Mouse (Mus musculus) stomach, postnatal 0 days (tissue): Measurements from ENCODE around the gene Clec4f. TPM values are rescaled to one million over a fixed set of nuclear protein-coding genes. Genes with fewer than 3 reads are reported as not detected.

ENCODE experiments used
- ATAC-seq: fragments of 200-750 bp; cut with Nextera tagmentation; 2 replicates; pipeline ENCODE4 v1.8.0; 2017; ENCODE audit not compliant: low FRiP score, low TSS enrichment
- DNase-seq: peaks from one replicate; pipeline ENCODE4 v3.0.0-alpha.2; 2016; ENCODE audit warnings: low spot score
- H3K27ac ChIP-seq: fragments of 300-500 bp; sonication (generic); replicated peaks from 2 replicates; pipeline ENCODE4 v1.5.1; 2014; ENCODE audit warnings: mild to moderate bottlenecking, control low read depth
- H3K27me3 ChIP-seq: fragments of 300-500 bp; sonication (generic); 2 replicates; pipeline ENCODE4 v1.6.1; 2014; ENCODE audit warnings: low read length; ENCODE audit not compliant: control insufficient read depth, insufficient read depth
- H3K36me3 ChIP-seq: fragments of 300-500 bp; sonication (generic); 2 replicates; pipeline ENCODE4 v1.6.1; 2014; ENCODE audit warnings: low read length, mixed read lengths; ENCODE audit not compliant: control insufficient read depth, insufficient read depth
- H3K4me1 ChIP-seq: fragments of 300-500 bp; sonication (generic); replicated peaks from 2 replicates; pipeline ENCODE4 v1.6.1; 2014; ENCODE audit warnings: antibody characterized with exemption; ENCODE audit not compliant: control insufficient read depth, insufficient read depth
- H3K4me2 ChIP-seq: fragments of 300-500 bp; sonication (generic); replicated peaks from 2 replicates; pipeline ENCODE4 v1.6.1; 2014; ENCODE audit warnings: low read depth, mild to moderate bottlenecking, control low read depth, moderate library complexity
- H3K4me3 ChIP-seq: fragments of 300-500 bp; sonication (generic); 2 replicates; pipeline ENCODE4 v1.5.1; 2014; ENCODE audit warnings: low read depth, low read length, control low read depth
- H3K9ac ChIP-seq: fragments of 300-500 bp; sonication (generic); 2 replicates; pipeline ENCODE4 v1.6.1; 2014; ENCODE audit warnings: mild to moderate bottlenecking, low read length, control low read depth, mixed read lengths
- H3K9me3 ChIP-seq: fragments of 300-500 bp; sonication (generic); 2 replicates; pipeline ENCODE4 v1.6.1; 2016; ENCODE audit warnings: low read length; ENCODE audit not compliant: control insufficient read depth
- CTCF ChIP-seq: IDR thresholded peaks from 2 replicates; pipeline ENCODE4 v1.5.1; 2016; ENCODE audit warnings: antibody characterized with exemption, low read depth, mild to moderate bottlenecking, moderate library complexity
- EP300 ChIP-seq: optimal IDR thresholded peaks from 2 replicates; pipeline ENCODE3; 2016; ENCODE audit warnings: antibody characterized with exemption
- WGBS: fragments of 180-500 bp; shearing (Covaris S2); extraction: QIAGEN DNeasy Blood & Tissue Kit; methylation state at CpG from one replicate; pipeline ENCODE4 v1.1.7; 2014; 5-methylcytosine and 5-hydroxymethylcytosine counted together
- polyA plus RNA-seq: library from polyadenylated mRNA; unstranded; fragments of >200 nt; fragmentation: Nextera tagmentation; extraction: Ambion mirVana; gene quantifications from 2 replicates; pipeline ENCODE4 v1.2.1, GENCODE M21; 2015

Clec4f gene
- polyA plus RNA-seq, 1 experiment from 2014 or later = 0.11 TPM

DNA sequence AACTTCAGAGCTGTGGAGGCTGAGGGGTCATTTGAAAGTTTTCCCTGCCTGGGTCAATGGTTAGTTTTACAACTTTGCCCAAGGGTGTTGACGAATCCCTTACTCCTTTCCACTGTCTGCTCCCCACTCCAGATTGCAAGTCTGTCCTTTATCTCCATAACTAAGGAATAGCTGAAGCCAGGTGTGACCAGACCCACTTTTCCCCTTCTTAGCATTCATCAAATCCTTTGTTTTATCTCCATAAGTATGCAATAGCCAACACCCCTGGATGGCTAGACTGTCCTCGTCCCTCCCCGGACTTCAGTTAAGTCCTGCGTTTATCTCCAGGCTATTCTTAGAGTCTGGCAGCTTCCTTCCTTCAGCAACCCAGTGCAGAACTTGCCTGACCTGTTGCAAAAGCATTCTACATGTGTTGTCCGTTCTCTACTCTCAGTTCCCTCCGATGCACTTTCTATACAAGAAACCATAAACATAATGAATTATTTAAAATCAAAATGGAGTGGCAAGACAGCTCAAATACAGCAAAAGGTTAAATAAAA lies 56.3 kb downstream of the Clec4f start:
- Histone ChIP-seq H3K9me3 (no peaks in the 10 kb centered on the region), H3K4me2 (no peak overlapping the region), H3K36me3 (no peaks in the 10 kb centered on the region), H3K4me3 (no peak overlapping the region), H3K27ac (no peak overlapping the region), H3K4me1 (no peaks in the 10 kb centered on the region), H3K27me3 (no peaks in the 10 kb centered on the region), H3K9ac (no peak overlapping the region)
- no peak for TF ChIP-seq EP300
- no peak for TF ChIP-seq CTCF
- no peak for DNase-seq
- ATAC-seq = no peak
- 51% methylated on average over 6 of the region's 6 CpGs for WGBS

DNA sequence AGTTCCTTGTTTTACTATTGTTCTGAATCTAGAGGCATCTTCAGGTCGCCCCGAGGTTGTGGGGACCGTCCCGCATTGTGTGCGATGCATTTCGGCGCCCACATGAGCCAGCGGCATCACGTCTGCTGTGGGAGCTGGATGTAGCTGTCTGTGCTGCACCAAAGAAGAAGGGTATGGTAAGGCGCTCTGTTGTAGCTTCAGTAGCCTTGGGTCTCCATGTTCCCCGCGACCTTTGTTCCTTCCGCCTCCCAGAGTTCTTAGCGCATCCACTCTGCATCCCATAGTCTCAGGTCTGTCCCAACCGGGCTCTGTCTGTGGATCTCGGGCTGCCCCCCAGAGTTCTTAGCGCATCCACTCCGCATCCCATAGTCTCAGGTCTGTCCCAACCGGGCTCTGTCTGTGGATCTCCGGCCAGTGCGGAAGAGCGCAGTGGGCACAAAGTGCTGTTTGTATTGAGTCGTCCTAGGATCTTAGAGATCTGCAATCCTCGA lies 56.9 kb downstream of the Clec4f start:
- Histone ChIP-seq H3K27ac (no peak overlapping the region), H3K4me3 (no peak overlapping the region), H3K27me3 (no peaks in the 10 kb centered on the region), H3K4me2 (peak overlapping the region; percentile 40), H3K4me1 (no peaks in the 10 kb centered on the region), H3K36me3 (no peaks in the 10 kb centered on the region), H3K9me3 (no peaks in the 10 kb centered on the region), H3K9ac (peak overlapping the region; percentile 8; the same call in 1 of the 2 replicates)
- WGBS = 35% methylated on average over 24 of the region's 24 CpGs
- no peak for TF ChIP-seq CTCF
- no peak for TF ChIP-seq EP300
- ATAC-seq (peak; percentile 26; the same call in 1 of the 2 replicates), DNase-seq (no peak)

DNA sequence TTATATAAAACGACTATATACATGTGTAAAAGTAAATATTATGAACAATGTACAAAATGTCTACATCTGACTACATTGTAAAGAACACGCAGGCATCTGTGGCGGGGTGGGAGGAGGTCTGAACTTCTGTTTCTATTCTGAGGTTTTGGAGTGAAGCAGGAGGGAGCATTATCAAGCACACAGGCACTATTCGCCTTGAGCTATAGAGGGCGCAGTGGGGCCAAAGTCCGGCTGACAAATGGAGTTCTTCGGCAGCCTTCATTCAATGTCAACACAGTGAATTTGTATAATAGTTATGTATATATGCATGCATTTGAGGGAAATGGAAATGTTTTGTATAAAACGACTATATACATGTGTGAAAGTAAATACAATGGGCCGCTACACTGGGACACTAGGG lies 57.3 kb downstream of the Clec4f start:
- H3K4me1 ChIP-seq = no peaks in the 10 kb centered on the region
- H3K4me2 ChIP-seq = peak overlapping the region; percentile 40
- no peaks in the 10 kb centered on the region for H3K27me3 ChIP-seq
- H3K36me3 ChIP-seq = no peaks in the 10 kb centered on the region
- H3K27ac ChIP-seq = no peak overlapping the region
- WGBS = 7% methylated on average over 9 of the region's 9 CpGs
- H3K9me3 ChIP-seq = no peaks in the 10 kb centered on the region
- DNase-seq = peak; percentile 69
- H3K9ac ChIP-seq = no peak overlapping the region
- ATAC-seq = no peak; the same call in 1 of the 2 replicates
- no peak overlapping the region for H3K4me3 ChIP-seq
- TF ChIP-seq EP300 (no peak), CTCF (peak; percentile 69)

DNA sequence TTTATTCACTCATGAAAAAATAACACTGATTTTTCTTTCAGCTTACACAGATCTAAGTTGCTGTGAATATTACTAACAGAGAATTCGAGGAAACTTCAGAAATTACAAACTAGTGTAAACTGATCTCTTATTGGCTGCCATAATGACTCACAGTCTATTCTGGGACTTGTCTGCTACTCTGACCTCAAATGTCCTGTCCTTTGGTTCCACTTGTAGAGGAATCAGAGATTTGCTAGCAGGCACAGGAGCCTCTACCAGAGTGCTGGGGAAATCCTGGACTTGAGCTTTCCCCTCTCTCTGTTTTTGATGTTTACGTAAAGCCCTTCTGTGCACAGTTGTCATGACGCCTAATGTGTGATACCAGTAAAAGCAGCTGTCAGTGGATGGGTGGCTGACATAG lies 58.0 kb downstream of the Clec4f start:
- no peaks in the 10 kb centered on the region for H3K4me1 ChIP-seq
- H3K9me3 ChIP-seq = no peaks in the 10 kb centered on the region
- ATAC-seq (no peak), DNase-seq (no peak)
- H3K36me3 ChIP-seq = no peaks in the 10 kb centered on the region
- H3K9ac ChIP-seq = no peak overlapping the region
- no peak for TF ChIP-seq CTCF
- no peak for TF ChIP-seq EP300
- no peaks in the 10 kb centered on the region for H3K27me3 ChIP-seq
- H3K4me3 ChIP-seq = no peak overlapping the region
- WGBS = 30% methylated on average over 3 of the region's 3 CpGs
- no peak overlapping the region for H3K27ac ChIP-seq
- no peak overlapping the region for H3K4me2 ChIP-seq

DNA sequence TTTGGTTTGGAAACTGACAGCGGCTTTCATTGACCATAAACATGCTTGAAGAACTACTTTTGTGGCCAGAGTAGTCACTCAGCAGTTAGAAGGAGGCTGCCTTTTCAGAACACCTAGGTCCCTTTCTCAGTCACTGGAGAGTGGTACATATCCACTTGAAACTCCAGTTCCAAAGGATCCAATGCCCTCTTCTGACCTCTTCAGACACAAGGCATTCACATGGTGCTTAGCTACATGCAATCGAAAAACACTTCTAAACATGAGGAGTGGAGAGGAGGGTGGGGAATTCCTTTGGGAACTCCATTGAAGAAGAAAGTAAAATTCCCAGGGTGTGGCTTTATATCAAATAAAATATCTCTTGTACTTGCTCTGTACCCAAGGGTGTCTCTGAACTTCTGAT lies 61.0 kb downstream of the Clec4f start:
- DNase-seq (no peak), ATAC-seq (no peak)
- H3K27me3 ChIP-seq = no peaks in the 10 kb centered on the region
- no peak overlapping the region for H3K4me2 ChIP-seq
- 90% methylated on average over 2 of the region's 2 CpGs for WGBS
- H3K4me3 ChIP-seq = no peak overlapping the region
- no peaks in the 10 kb centered on the region for H3K9me3 ChIP-seq
- H3K9ac ChIP-seq = no peak overlapping the region
- TF ChIP-seq CTCF (no peak), EP300 (no peak)
- no peaks in the 10 kb centered on the region for H3K4me1 ChIP-seq
- H3K36me3 ChIP-seq = no peaks in the 10 kb centered on the region
- H3K27ac ChIP-seq = no peak overlapping the region

Other genes starting within 250 kb of the Clec4f start
- 21.4 and 22.7 TPM in 2 replicates for gene Tet3, start 197.1 kb downstream of the Clec4f start, polyA plus RNA-seq
- gene Dguok, start 149.2 kb downstream of the Clec4f start, polyA plus RNA-seq = 44.2 and 45.8 TPM in 2 replicates
- 2,872 and 3,802 TPM in 2 replicates for gene Actg2, start 119.9 kb downstream of the Clec4f start, polyA plus RNA-seq
- 26.4 and 26.9 TPM in 2 replicates for gene Stambp, start 83.5 kb downstream of the Clec4f start, polyA plus RNA-seq
- not detected in 2 replicates for gene Cd207, start 21.7 kb upstream of the Clec4f start, polyA plus RNA-seq
- gene Vax2, start 55.1 kb upstream of the Clec4f start, polyA plus RNA-seq = 0.07 TPM in 1 of 2 replicates, not detected in the other
- gene Atp6v1b1, start 86.8 kb upstream of the Clec4f start, polyA plus RNA-seq = 0.08 and 0.30 TPM in 2 replicates
- gene Ankrd53, start 106.5 kb upstream of the Clec4f start, polyA plus RNA-seq = not detected in 2 replicates
- 71.7 and 74.7 TPM in 2 replicates for gene Tex261, start 119.6 kb upstream of the Clec4f start, polyA plus RNA-seq
- gene Nagk, start 138.8 kb upstream of the Clec4f start, polyA plus RNA-seq = 70.8 and 73.3 TPM in 2 replicates
- 7.1 and 9.1 TPM in 2 replicates for gene Paip2b, start 175.6 kb upstream of the Clec4f start, polyA plus RNA-seq
- 19.9 and 21.1 TPM in 2 replicates for gene Zfp638, start 210.9 kb upstream of the Clec4f start, polyA plus RNA-seq